Mouse (Mus musculus) G1E (cell line): ENCODE measurements around the gene Rgs5.

Experiments
- CTCF ChIP-seq: IDR thresholded peaks from 2 replicates; pipeline ENCODE4 v1.5.1; 2012; ENCODE audit warnings: low read depth, low read length, inconsistent platforms, mixed read lengths
- GATA1 ChIP-seq: IDR thresholded peaks from 2 replicates; pipeline ENCODE4 v1.6.1; 2012; ENCODE audit warnings: borderline replicate concordance, low read length, inconsistent platforms, mixed read lengths
- GATA2 ChIP-seq: IDR thresholded peaks from 2 replicates; pipeline ENCODE4 v1.6.1; 2012; ENCODE audit warnings: low read depth, low read length, inconsistent platforms, borderline replicate concordance
- POLR2AphosphoS5 ChIP-seq: IDR thresholded peaks from 2 replicates; pipeline ENCODE4 v1.6.1; 2012; ENCODE audit warnings: low read depth, low read length, inconsistent platforms; ENCODE audit not compliant: insufficient replicate concordance
- TAL1 ChIP-seq: conservative IDR thresholded peaks from 2 replicates; pipeline ENCODE4 v1.6.1; 2012; ENCODE audit warnings: low read depth, low read length, inconsistent platforms, mixed read lengths

DNA sequence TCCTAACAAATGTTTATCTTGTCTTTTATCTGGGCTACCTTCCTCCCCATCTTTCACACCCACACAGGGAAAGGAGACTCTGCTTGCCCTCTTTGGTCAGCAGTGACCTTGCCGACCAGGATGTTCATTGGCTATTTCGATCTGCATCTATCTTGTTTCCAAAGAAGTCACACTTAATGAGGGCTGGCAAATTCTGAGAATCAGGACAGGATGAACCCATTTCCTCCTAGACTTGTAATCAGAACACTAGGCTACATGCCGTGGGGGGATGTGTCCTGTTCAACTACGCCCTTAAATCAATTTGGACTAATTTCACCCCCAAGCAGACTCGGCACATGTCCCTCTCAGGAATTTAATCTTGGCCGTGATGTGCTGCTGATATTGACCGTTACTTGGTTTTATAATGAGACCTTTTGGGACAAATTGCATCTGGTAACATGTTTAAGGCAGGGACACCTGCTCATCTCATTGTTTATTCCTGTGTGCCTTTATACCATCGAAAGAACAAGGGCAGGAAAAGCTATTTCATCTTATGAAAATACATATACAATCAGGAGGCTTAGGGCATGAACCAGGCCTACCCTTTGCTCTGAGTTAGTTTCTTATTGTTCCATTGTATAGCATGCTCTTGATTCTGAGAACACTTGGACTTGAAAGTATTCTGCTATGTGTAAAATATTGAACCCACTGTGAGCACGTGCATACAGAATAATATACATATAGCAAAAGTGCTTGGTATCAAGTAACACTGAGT is 25.3 kb downstream of the Rgs5 start:
- no peak for TF ChIP-seq CTCF
- TF ChIP-seq GATA1 = no peak
- no peak for TF ChIP-seq TAL1
- no peak for TF ChIP-seq GATA2
- TF ChIP-seq POLR2AphosphoS5 = no peak
